Mouse (Mus musculus): ENCODE data around the gene Olfr1286. TPM values are rescaled to one million over a fixed set of nuclear protein-coding genes. Genes with fewer than 3 reads are reported as not detected.

The Olfr1286 gene
- not detected in 2 replicates for polyA plus RNA-seq (2015; fragmentation: Nextera tagmentation; extraction: Ambion mirVana)

- Histone ChIP-seq H3K36me3 (no peaks in the 10 kb centered on the region), H3K4me1 (no peaks in the 10 kb centered on the region), H3K27me3 (no peaks in the 10 kb centered on the region), H3K4me2 (no peak within 1 kb of the TSS), H3K4me3 (no peak within 1 kb of the TSS), H3K9me3 (no peaks in the 10 kb centered on the region), H3K9ac (no peak within 1 kb of the TSS), H3K27ac (no peak within 1 kb of the TSS)
- 56% methylated on average over 1 of the region's 1 CpGs for WGBS
- ATAC-seq (ENCODE audit: insufficient number of reproducible peaks, insufficient read depth, low FRiP score, low TSS enrichment, low read depth) = no peak
These were observed at the start of gene Olfr1286 for GRCm38 (mm10) chr2:111422931-111423330. Gene Olfr1286 (minus strand): TSS chr2:111423115.

- no peaks in the 10 kb centered on the region for H3K27me3 ChIP-seq
- no peaks in the 10 kb centered on the region for H3K9me3 ChIP-seq
- H3K27ac ChIP-seq = no peak within 1 kb of the TSS
- H3K4me1 ChIP-seq = no peaks in the 10 kb centered on the region
- no peak within 1 kb of the TSS for H3K4me2 ChIP-seq
- no peak within 1 kb of the TSS for H3K4me3 ChIP-seq
- no peak for ATAC-seq (ENCODE audit: insufficient number of reproducible peaks, insufficient read depth, low FRiP score, low TSS enrichment, low read depth)
- 68% methylated on average over 1 of the region's 1 CpGs for WGBS
- no peak within 1 kb of the TSS for H3K9ac ChIP-seq
- no peaks in the 10 kb centered on the region for H3K36me3 ChIP-seq
These were observed 25.9 kb upstream of the Olfr1286 start, which contains the start of gene Olfr1287 for GRCm38 (mm10) chr2:111448842-111449241. Gene Olfr1287 (plus strand): TSS chr2:111449142.

GRCm38 (mm10) chr2:111375222-111375621 lies 47.7 kb downstream of the Olfr1286 start, which contains the start of gene Olfr1284:
Gene Olfr1284 (plus strand): TSS chr2:111375522.
- Histone ChIP-seq H3K27ac (no peak within 1 kb of the TSS), H3K9ac (no peak within 1 kb of the TSS), H3K9me3 (no peaks in the 10 kb centered on the region), H3K4me3 (no peak within 1 kb of the TSS), H3K4me1 (no peaks in the 10 kb centered on the region), H3K27me3 (no peaks in the 10 kb centered on the region), H3K36me3 (no peaks in the 10 kb centered on the region), H3K4me2 (no peak within 1 kb of the TSS)
- WGBS = 84% methylated on average over 1 of the region's 1 CpGs
- ATAC-seq (ENCODE audit: insufficient number of reproducible peaks, insufficient read depth, low FRiP score, low TSS enrichment, low read depth) = no peak

Other genes starting within 250 kb of the Olfr1286 start
- gene 4930430A15Rik, start 193.5 kb downstream of the Olfr1286 start, polyA plus RNA-seq (2015; fragmentation: Nextera tagmentation; extraction: Ambion mirVana) = not detected in 2 replicates
- gene Olfr1275, start 187.8 kb downstream of the Olfr1286 start, polyA plus RNA-seq (2015; fragmentation: Nextera tagmentation; extraction: Ambion mirVana) = not detected in 2 replicates
- not detected in 2 replicates for gene Olfr1276, start 168.6 kb downstream of the Olfr1286 start, polyA plus RNA-seq (2015; fragmentation: Nextera tagmentation; extraction: Ambion mirVana)
- not detected in 2 replicates for gene Olfr1277, start 149.0 kb downstream of the Olfr1286 start, polyA plus RNA-seq (2015; fragmentation: Nextera tagmentation; extraction: Ambion mirVana)
- not detected in 2 replicates for gene Olfr1278, start 133.0 kb downstream of the Olfr1286 start, polyA plus RNA-seq (2015; fragmentation: Nextera tagmentation; extraction: Ambion mirVana)
- gene Olfr1279, start 122.5 kb downstream of the Olfr1286 start, polyA plus RNA-seq (2015; fragmentation: Nextera tagmentation; extraction: Ambion mirVana) = not detected in 2 replicates
- gene Olfr1280, start 109.1 kb downstream of the Olfr1286 start, polyA plus RNA-seq (2015; fragmentation: Nextera tagmentation; extraction: Ambion mirVana) = not detected in 2 replicates
- not detected in 2 replicates for gene Olfr1281, start 96.6 kb downstream of the Olfr1286 start, polyA plus RNA-seq (2015; fragmentation: Nextera tagmentation; extraction: Ambion mirVana)
- not detected in 2 replicates for gene Olfr1282, start 87.0 kb downstream of the Olfr1286 start, polyA plus RNA-seq (2015; fragmentation: Nextera tagmentation; extraction: Ambion mirVana)
- gene Olfr1283, start 56.3 kb downstream of the Olfr1286 start, polyA plus RNA-seq (2015; fragmentation: Nextera tagmentation; extraction: Ambion mirVana) = not detected in 2 replicates
- gene Olfr1284, start 47.6 kb downstream of the Olfr1286 start, polyA plus RNA-seq (2015; fragmentation: Nextera tagmentation; extraction: Ambion mirVana) = not detected in 2 replicates
- not detected in 2 replicates for gene Olfr1287, start 26.0 kb upstream of the Olfr1286 start, polyA plus RNA-seq (2015; fragmentation: Nextera tagmentation; extraction: Ambion mirVana)
- gene Olfr1288, start 51.0 kb upstream of the Olfr1286 start, polyA plus RNA-seq (2015; fragmentation: Nextera tagmentation; extraction: Ambion mirVana) = not detected in 2 replicates
- gene Olfr1289, start 57.7 kb upstream of the Olfr1286 start, polyA plus RNA-seq (2015; fragmentation: Nextera tagmentation; extraction: Ambion mirVana) = not detected in 2 replicates
- not detected in 2 replicates for gene Olfr1290, start 70.7 kb upstream of the Olfr1286 start, polyA plus RNA-seq (2015; fragmentation: Nextera tagmentation; extraction: Ambion mirVana)
- gene Olfr1291-ps1, start 74.1 kb upstream of the Olfr1286 start, polyA plus RNA-seq (2015; fragmentation: Nextera tagmentation; extraction: Ambion mirVana) = not detected in 2 replicates
- gene Olfr1293-ps, start 102.1 kb upstream of the Olfr1286 start, polyA plus RNA-seq (2015; fragmentation: Nextera tagmentation; extraction: Ambion mirVana) = not detected in 2 replicates
- gene Olfr1294, start 117.2 kb upstream of the Olfr1286 start, polyA plus RNA-seq (2015; fragmentation: Nextera tagmentation; extraction: Ambion mirVana) = not detected in 2 replicates
- gene Olfr1295, start 146.6 kb upstream of the Olfr1286 start, polyA plus RNA-seq (2015; fragmentation: Nextera tagmentation; extraction: Ambion mirVana) = not detected in 2 replicates
- not detected in 2 replicates for gene Olfr1297, start 203.4 kb upstream of the Olfr1286 start, polyA plus RNA-seq (2015; fragmentation: Nextera tagmentation; extraction: Ambion mirVana)
- not detected in 2 replicates for gene Olfr1298, start 226.1 kb upstream of the Olfr1286 start, polyA plus RNA-seq (2015; fragmentation: Nextera tagmentation; extraction: Ambion mirVana)
- gene Olfr1299, start 238.3 kb upstream of the Olfr1286 start, polyA plus RNA-seq (2015; fragmentation: Nextera tagmentation; extraction: Ambion mirVana) = not detected in 2 replicates

All from embryonic facial prominence, embryonic 13.5 days (tissue).